Mouse (Mus musculus) olfactory bulb, adult 2 months (tissue): ENCODE data around the gene Pde8b. TPM values are rescaled to one million over a fixed set of nuclear protein-coding genes. Genes with fewer than 3 reads are reported as not detected.

Experiments
- H3K27ac ChIP-seq: fragments of 200-500 bp; 2 replicates; pipeline ENCODE4 v1.5.1; 2012; ENCODE audit warnings: low read depth, low read length; ENCODE audit not compliant: insufficient read depth
- H3K4me1 ChIP-seq: fragments of 200-500 bp; 2 replicates; pipeline ENCODE4 v1.6.1; 2012; ENCODE audit warnings: low read length; ENCODE audit not compliant: control insufficient read depth, insufficient read depth
- H3K4me3 ChIP-seq: fragments of 200-500 bp; 2 replicates; pipeline ENCODE4 v1.5.1; 2012; ENCODE audit warnings: mild to moderate bottlenecking, low read depth, low read length, moderate library complexity; ENCODE audit not compliant: insufficient read depth
- CTCF ChIP-seq: fragments of 200-500 bp; IDR thresholded peaks from 2 replicates; pipeline ENCODE4 v1.5.1; 2012; ENCODE audit warnings: low read depth, mild to moderate bottlenecking, low read length, moderate library complexity; ENCODE audit not compliant: insufficient read depth
- POLR2A ChIP-seq: fragments of 200-500 bp; IDR thresholded peaks from 2 replicates; pipeline ENCODE4 v1.6.1; 2012; ENCODE audit warnings: mild to moderate bottlenecking, low read depth, low read length, moderate library complexity; ENCODE audit not compliant: insufficient read depth
- WGBS: fragments of 180-500 bp; shearing (Covaris S2); methylation state at CpG from one replicate; pipeline ENCODE4 v1.1.7; 2018; 5-methylcytosine and 5-hydroxymethylcytosine counted together
- polyA plus RNA-seq: library from polyadenylated mRNA; stranded (reverse); fragments of >200 nt; gene quantifications from 2 replicates; pipeline ENCODE4 v1.2.4, GENCODE M21; 2012; ENCODE audit warnings: low replicate concordance; ENCODE audit not compliant: missing spikeins, insufficient read depth, insufficient read length

Pde8b gene
- polyA plus RNA-seq: not detected in 2 replicates

GRCm38 (mm10) chr13:95249511-95250456 lies at the start of gene Pde8b:
Gene Pde8b (minus strand): TSS chr13:95250336.
- H3K27ac ChIP-seq: no peak within 1 kb of the TSS
- TF ChIP-seq CTCF (no peak), POLR2A (no peak)
- WGBS: 6% methylated on average over 37 of the region's 37 CpGs
- peak within 1 kb of the TSS; percentile 44 for H3K4me3 ChIP-seq
- H3K4me1 ChIP-seq: peaks cover 8% of the 10 kb centered on the region

GRCm38 (mm10) chr13:95291983-95292382 lies 41.8 kb upstream of the Pde8b start:
- TF ChIP-seq CTCF (no peak), POLR2A (no peak)
- no peaks in the 10 kb centered on the region for H3K4me1 ChIP-seq
- H3K4me3 ChIP-seq: no peak overlapping the region
- 30% methylated on average over 4 of the region's 4 CpGs for WGBS
- no peak overlapping the region for H3K27ac ChIP-seq

GRCm38 (mm10) chr13:95288027-95288426 lies 37.9 kb upstream of the Pde8b start:
- Histone ChIP-seq H3K4me3 (no peak overlapping the region), H3K27ac (no peak overlapping the region), H3K4me1 (no peaks in the 10 kb centered on the region)
- TF ChIP-seq CTCF: no peak
- TF ChIP-seq POLR2A: no peak
- 77% methylated on average over 7 of the region's 7 CpGs for WGBS

GRCm38 (mm10) chr13:95286989-95287388 lies 36.9 kb upstream of the Pde8b start:
- 2% methylated on average over 7 of the region's 7 CpGs for WGBS

GRCm38 (mm10) chr13:95281740-95282673 lies 31.9 kb upstream of the Pde8b start:
- Histone ChIP-seq H3K27ac (no peak overlapping the region), H3K4me1 (peaks cover 4% of the 10 kb centered on the region), H3K4me3 (no peak overlapping the region)
- WGBS: 39% methylated on average over 7 of the region's 7 CpGs
- TF ChIP-seq CTCF: no peak
- no peak for TF ChIP-seq POLR2A

More at GRCm38 (mm10) chr13:95286989-95287388, 36.9 kb upstream of the Pde8b start:
- Histone ChIP-seq H3K27ac (no peak overlapping the region), H3K4me1 (no peaks in the 10 kb centered on the region), H3K4me3 (no peak overlapping the region)
- no peak for TF ChIP-seq POLR2A
- TF ChIP-seq CTCF: peak; percentile 79

- peaks cover 4% of the 10 kb centered on the region for H3K4me1 ChIP-seq
- no peak for TF ChIP-seq POLR2A
- TF ChIP-seq CTCF: no peak
- WGBS: 72% methylated on average over 4 of the region's 4 CpGs
- H3K4me3 ChIP-seq: no peak overlapping the region
- no peak overlapping the region for H3K27ac ChIP-seq
These were observed 28.4 kb upstream of the Pde8b start for GRCm38 (mm10) chr13:95278426-95279025.

- TF ChIP-seq CTCF (no peak), POLR2A (no peak)
- WGBS: 89% methylated on average over 5 of the region's 5 CpGs
- Histone ChIP-seq H3K4me3 (no peak overlapping the region), H3K27ac (no peak overlapping the region), H3K4me1 (no peaks in the 10 kb centered on the region)
These were observed 14.6 kb upstream of the Pde8b start for GRCm38 (mm10) chr13:95264691-95265090.
